Mouse (Mus musculus): ENCODE data around the gene Rhbdd3.
A peak's percentile ranks its signal among the peaks of the same experiment; 100 is the strongest.

GRCm38 (mm10) chr11:5063561-5064281 lies 35.0 kb upstream of the Rhbdd3 start:
- no peak for TF ChIP-seq CTCF (IDR thresholded peaks at IDR 0.05; ENCODE audit: control insufficient read depth, insufficient read depth, insufficient replicate concordance, low read depth, low read length)
- 0 out of 2 replicates have a peak, but pooled peaks have one; percentile 9 for TF ChIP-seq POLR2A (IDR thresholded peaks at IDR 0.05; ENCODE audit: control insufficient read depth, low read depth, low read length)

Data from testis, adult 2 months (tissue).